Mouse (Mus musculus): ENCODE results near the gene Ksr2. TPM values are rescaled to one million over a fixed set of nuclear protein-coding genes. Genes with fewer than 3 reads are reported as not detected.

The Ksr2 gene
- polyA plus RNA-seq, 1 experiment, result 0.30 TPM

DNA sequence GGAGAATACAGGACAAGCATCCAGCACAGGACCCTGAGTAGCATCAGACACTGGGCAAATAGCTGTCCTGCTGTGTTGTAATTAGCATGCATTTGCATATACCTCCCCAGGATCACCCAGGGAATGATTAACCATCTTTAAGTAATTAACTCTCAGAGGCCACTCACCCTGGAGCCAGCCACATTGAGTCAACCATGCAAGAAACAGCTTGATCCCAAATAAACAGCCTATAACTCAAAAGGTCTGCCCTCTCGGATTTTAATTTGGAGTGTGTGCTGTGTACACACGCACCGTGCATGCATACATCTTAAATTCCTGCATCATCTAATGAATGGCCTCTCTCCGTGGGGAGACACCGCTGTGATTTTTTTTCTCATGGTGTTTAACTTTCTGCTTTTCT is 335.6 kb downstream of the Ksr2 start:
- Histone ChIP-seq H3K27ac (ENCODE audit: insufficient read depth, low read length) (no peak overlapping the region), H3K27me3 (ENCODE audit: control insufficient read depth, insufficient read depth, low read length) (no peaks in the 10 kb centered on the region), H3K4me3 (ENCODE audit: extremely low read depth, insufficient read depth, insufficient read length) (no peak overlapping the region), H3K4me1 (ENCODE audit: control insufficient read depth, insufficient read depth, insufficient read length) (no peaks in the 10 kb centered on the region), H3K36me3 (ENCODE audit: control insufficient read depth, insufficient read depth, low read length) (no peaks in the 10 kb centered on the region)
- no peak for TF ChIP-seq POLR2A (IDR thresholded peaks at IDR 0.05; ENCODE audit: low read depth, low read length)
- no peak for TF ChIP-seq CTCF (IDR thresholded peaks at IDR 0.05; ENCODE audit: extremely low read depth, insufficient read depth, insufficient read length, insufficient replicate concordance)
- DNase-seq (ENCODE audit: low read depth in 1 of 2, low spot score in 2 of 2), result no peak
- WGBS, result 75% methylated on average over 5 of the region's 5 CpGs

GRCm38 (mm10) chr5:117757696-117758482 is 344.1 kb downstream of the Ksr2 start:
- no peak for TF ChIP-seq POLR2A (IDR thresholded peaks at IDR 0.05; ENCODE audit: low read depth, low read length)
- no peak for TF ChIP-seq CTCF (IDR thresholded peaks at IDR 0.05; ENCODE audit: extremely low read depth, insufficient read depth, insufficient read length, insufficient replicate concordance)
- no peaks in the 10 kb centered on the region for H3K27me3 ChIP-seq (ENCODE audit: control insufficient read depth, insufficient read depth, low read length)

GRCm38 (mm10) chr5:117761181-117761832 is 347.5 kb downstream of the Ksr2 start:
- TF ChIP-seq POLR2A (IDR thresholded peaks at IDR 0.05; ENCODE audit: low read depth, low read length) (no peak), CTCF (IDR thresholded peaks at IDR 0.05; ENCODE audit: extremely low read depth, insufficient read depth, insufficient read length, insufficient replicate concordance) (no peak)
- no peaks in the 10 kb centered on the region for H3K4me1 ChIP-seq (ENCODE audit: control insufficient read depth, insufficient read depth, insufficient read length)
- no peak for DNase-seq (ENCODE audit: low read depth in 1 of 2, low spot score in 2 of 2)
- no peaks in the 10 kb centered on the region for H3K27me3 ChIP-seq (ENCODE audit: control insufficient read depth, insufficient read depth, low read length)
- WGBS, result 74% methylated on average over 9 of the region's 9 CpGs
- H3K27ac ChIP-seq (ENCODE audit: insufficient read depth, low read length), result no peak overlapping the region
- H3K4me3 ChIP-seq (ENCODE audit: extremely low read depth, insufficient read depth, insufficient read length), result no peak overlapping the region
- H3K36me3 ChIP-seq (ENCODE audit: control insufficient read depth, insufficient read depth, low read length), result no peaks in the 10 kb centered on the region

More at GRCm38 (mm10) chr5:117757696-117758482, 344.1 kb downstream of the Ksr2 start:
- H3K4me3 ChIP-seq (ENCODE audit: extremely low read depth, insufficient read depth, insufficient read length), result no peak overlapping the region
- no peak for DNase-seq (ENCODE audit: low read depth in 1 of 2, low spot score in 2 of 2)
- no peak overlapping the region for H3K27ac ChIP-seq (ENCODE audit: insufficient read depth, low read length)
- no peaks in the 10 kb centered on the region for H3K36me3 ChIP-seq (ENCODE audit: control insufficient read depth, insufficient read depth, low read length)
- no peaks in the 10 kb centered on the region for H3K4me1 ChIP-seq (ENCODE audit: control insufficient read depth, insufficient read depth, insufficient read length)
- WGBS, result 75% methylated on average over 12 of the region's 12 CpGs

GRCm38 (mm10) chr5:117764496-117764895 is 350.7 kb downstream of the Ksr2 start:
- Histone ChIP-seq H3K27me3 (ENCODE audit: control insufficient read depth, insufficient read depth, low read length) (no peaks in the 10 kb centered on the region), H3K4me3 (ENCODE audit: extremely low read depth, insufficient read depth, insufficient read length) (no peak overlapping the region), H3K4me1 (ENCODE audit: control insufficient read depth, insufficient read depth, insufficient read length) (no peaks in the 10 kb centered on the region), H3K36me3 (ENCODE audit: control insufficient read depth, insufficient read depth, low read length) (no peaks in the 10 kb centered on the region), H3K27ac (ENCODE audit: insufficient read depth, low read length) (no peak overlapping the region)
- 79% methylated on average over 9 of the region's 9 CpGs for WGBS
- TF ChIP-seq POLR2A (IDR thresholded peaks at IDR 0.05; ENCODE audit: low read depth, low read length), result no peak
- TF ChIP-seq CTCF (IDR thresholded peaks at IDR 0.05; ENCODE audit: extremely low read depth, insufficient read depth, insufficient read length, insufficient replicate concordance), result no peak
- DNase-seq (ENCODE audit: low read depth in 1 of 2, low spot score in 2 of 2), result no peak

DNA sequence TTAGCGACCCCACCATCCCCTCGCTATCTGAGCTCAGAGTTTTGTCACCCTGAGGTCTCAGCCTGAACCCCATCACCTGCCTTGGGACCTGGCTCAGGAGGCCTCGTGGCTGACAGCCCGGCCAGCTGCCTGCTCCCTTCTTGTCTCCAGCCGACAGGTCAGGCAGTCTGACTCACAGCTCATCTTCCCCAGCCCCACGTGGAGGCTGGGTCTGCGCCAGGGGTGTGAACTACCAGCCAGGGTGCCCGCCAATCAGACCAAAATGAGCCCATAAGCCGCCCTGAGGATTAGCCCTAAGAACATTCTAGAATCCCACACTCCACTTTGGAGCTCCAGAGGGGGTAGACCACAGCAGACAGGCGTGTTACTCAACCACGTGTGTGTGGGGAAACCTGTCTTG is 365.4 kb downstream of the Ksr2 start:
- DNase-seq (ENCODE audit: low read depth in 1 of 2, low spot score in 2 of 2), result no peak
- no peaks in the 10 kb centered on the region for H3K4me1 ChIP-seq (ENCODE audit: control insufficient read depth, insufficient read depth, insufficient read length)
- TF ChIP-seq POLR2A (IDR thresholded peaks at IDR 0.05; ENCODE audit: low read depth, low read length), result no peak
- TF ChIP-seq CTCF (IDR thresholded peaks at IDR 0.05; ENCODE audit: extremely low read depth, insufficient read depth, insufficient read length, insufficient replicate concordance), result no peak
- no peak overlapping the region for H3K4me3 ChIP-seq (ENCODE audit: extremely low read depth, insufficient read depth, insufficient read length)
- no peaks in the 10 kb centered on the region for H3K36me3 ChIP-seq (ENCODE audit: control insufficient read depth, insufficient read depth, low read length)
- no peak overlapping the region for H3K27ac ChIP-seq (ENCODE audit: insufficient read depth, low read length)
- 65% methylated on average over 11 of the region's 11 CpGs for WGBS
- H3K27me3 ChIP-seq (ENCODE audit: control insufficient read depth, insufficient read depth, low read length), result no peaks in the 10 kb centered on the region

DNA sequence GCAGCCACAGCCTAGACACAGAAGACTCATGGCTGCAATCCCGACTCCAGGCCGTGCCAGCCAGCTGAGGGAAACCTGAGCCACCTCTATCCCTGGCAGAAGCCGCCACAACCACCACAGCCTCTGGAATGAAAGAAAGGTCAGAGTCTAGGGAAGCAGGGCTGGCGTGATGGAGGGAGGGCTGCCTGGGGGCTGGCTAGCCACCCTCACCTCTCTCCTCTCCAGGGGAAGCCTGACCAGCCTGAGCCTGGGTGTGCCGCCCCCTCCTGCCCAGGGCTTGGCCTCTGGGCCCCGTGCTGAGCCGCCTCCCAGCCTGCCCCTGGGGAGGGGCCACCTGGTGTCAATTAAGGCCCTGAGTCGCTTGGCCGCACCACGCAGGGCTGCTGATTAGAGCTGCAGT is 366.9 kb downstream of the Ksr2 start, which contains the start of gene Nos1:
TSS of gene Nos1 (plus strand) at position 352 of the 400 bp plus-strand sequence.
- Histone ChIP-seq H3K27ac (ENCODE audit: insufficient read depth, low read length) (no peak within 1 kb of the TSS), H3K4me3 (ENCODE audit: extremely low read depth, insufficient read depth, insufficient read length) (no peak within 1 kb of the TSS), H3K4me1 (ENCODE audit: control insufficient read depth, insufficient read depth, insufficient read length) (no peaks in the 10 kb centered on the region), H3K36me3 (ENCODE audit: control insufficient read depth, insufficient read depth, low read length) (no peaks in the 10 kb centered on the region), H3K27me3 (ENCODE audit: control insufficient read depth, insufficient read depth, low read length) (no peaks in the 10 kb centered on the region)
- no peak for DNase-seq (ENCODE audit: low read depth in 1 of 2, low spot score in 2 of 2)
- TF ChIP-seq POLR2A (IDR thresholded peaks at IDR 0.05; ENCODE audit: low read depth, low read length), result no peak
- no peak for TF ChIP-seq CTCF (IDR thresholded peaks at IDR 0.05; ENCODE audit: extremely low read depth, insufficient read depth, insufficient read length, insufficient replicate concordance)
- WGBS, result 52% methylated on average over 10 of the region's 10 CpGs

- H3K4me3 ChIP-seq (ENCODE audit: extremely low read depth, insufficient read depth, insufficient read length), result no peak overlapping the region
- no peak overlapping the region for H3K27ac ChIP-seq (ENCODE audit: insufficient read depth, low read length)
- no peaks in the 10 kb centered on the region for H3K4me1 ChIP-seq (ENCODE audit: control insufficient read depth, insufficient read depth, insufficient read length)
- H3K27me3 ChIP-seq (ENCODE audit: control insufficient read depth, insufficient read depth, low read length), result no peaks in the 10 kb centered on the region
- WGBS, result 79% methylated on average over 6 of the region's 6 CpGs
- no peak for TF ChIP-seq CTCF (IDR thresholded peaks at IDR 0.05; ENCODE audit: extremely low read depth, insufficient read depth, insufficient read length, insufficient replicate concordance)
- TF ChIP-seq POLR2A (IDR thresholded peaks at IDR 0.05; ENCODE audit: low read depth, low read length), result no peak
- no peaks in the 10 kb centered on the region for H3K36me3 ChIP-seq (ENCODE audit: control insufficient read depth, insufficient read depth, low read length)
- DNase-seq (ENCODE audit: low read depth in 1 of 2, low spot score in 2 of 2), result no peak
Measured at GRCm38 (mm10) chr5:117781178-117781577, 367.4 kb downstream of the Ksr2 start.

All from spleen, adult 2 months (tissue).